Mouse (Mus musculus): Measurements from ENCODE around the gene Ampd3.
A peak's percentile ranks its signal among the peaks of the same experiment; 100 is the strongest.

Ampd3 gene

GRCm38 (mm10) chr7:110834522-110834921 lies 66.5 kb downstream of the Ampd3 start:
- DNase-seq (ENCODE audit: low spot score in 2 of 2), result no peak

DNA sequence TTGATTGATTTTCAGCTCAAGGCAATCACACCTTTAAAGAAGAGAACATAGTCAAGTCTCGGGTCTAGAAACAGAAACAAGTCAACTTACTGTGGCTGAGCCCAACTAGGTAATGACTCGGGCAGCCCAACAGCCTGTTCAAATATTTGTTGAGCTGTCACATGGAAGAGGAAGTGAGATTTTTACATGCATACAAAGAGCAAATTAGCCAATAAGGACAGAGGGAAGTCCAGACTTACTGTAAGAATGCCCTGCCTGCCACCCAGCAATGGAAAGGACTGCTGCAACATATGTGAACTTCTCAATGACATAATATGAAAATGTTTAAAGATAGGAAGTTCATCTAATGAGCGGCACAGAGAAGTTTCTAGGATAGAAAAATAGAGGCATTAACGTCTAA lies 72.3 kb downstream of the Ampd3 start:
- DNase-seq (ENCODE audit: low spot score in 2 of 2), result peak; percentile 66 to 73

DNA sequence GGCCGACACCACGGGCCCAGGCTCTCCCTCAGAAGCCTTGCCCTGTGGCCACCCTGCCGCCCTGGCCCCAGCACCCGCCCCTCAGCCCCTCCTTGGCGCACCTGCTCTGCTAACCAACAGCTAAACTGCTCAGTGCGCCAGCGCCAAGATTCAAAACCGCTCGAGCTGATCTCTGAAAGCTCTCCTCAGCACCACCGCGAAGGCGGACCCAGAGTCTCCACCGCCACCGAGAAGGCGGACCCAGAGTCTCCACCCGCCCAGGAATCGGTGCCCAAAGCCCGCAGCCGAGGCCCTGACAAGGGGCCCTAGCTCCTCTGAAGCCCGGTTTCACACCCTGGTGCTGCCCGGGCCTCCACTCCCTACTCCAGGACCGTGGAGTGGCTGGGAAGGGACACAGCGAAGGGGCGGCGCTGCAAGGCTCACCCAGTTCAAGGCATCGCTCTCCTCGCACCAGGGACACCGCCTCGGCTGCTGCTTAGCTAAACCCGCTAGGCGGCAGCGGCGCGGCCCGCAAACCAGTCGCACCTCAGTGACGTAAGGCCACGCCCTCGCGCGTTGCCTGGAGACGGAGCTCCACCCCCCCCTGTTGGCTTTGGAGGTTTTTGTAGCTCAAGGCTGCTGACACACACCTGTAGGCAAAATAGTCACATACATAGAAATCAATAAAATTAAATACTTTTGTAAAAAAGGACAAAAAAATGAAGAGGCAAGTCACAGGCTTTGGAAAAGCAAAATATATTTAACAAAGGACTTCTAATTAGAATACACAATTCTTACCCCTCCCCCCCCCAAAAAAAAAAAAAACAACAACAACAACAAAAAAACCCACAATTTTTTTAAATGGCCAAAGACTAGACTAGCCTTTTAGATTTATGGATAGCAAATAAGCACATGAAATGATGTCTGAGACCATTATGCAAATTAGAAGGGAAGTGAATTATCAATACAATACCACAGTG lies 76.2 kb downstream of the Ampd3 start, which contains the start of gene Rnf141:
Rnf141 (minus strand) TSS at position 542 of the 959 bp plus-strand sequence.
- DNase-seq (ENCODE audit: low spot score in 2 of 2), result peak; percentile 90 to 91

DNA sequence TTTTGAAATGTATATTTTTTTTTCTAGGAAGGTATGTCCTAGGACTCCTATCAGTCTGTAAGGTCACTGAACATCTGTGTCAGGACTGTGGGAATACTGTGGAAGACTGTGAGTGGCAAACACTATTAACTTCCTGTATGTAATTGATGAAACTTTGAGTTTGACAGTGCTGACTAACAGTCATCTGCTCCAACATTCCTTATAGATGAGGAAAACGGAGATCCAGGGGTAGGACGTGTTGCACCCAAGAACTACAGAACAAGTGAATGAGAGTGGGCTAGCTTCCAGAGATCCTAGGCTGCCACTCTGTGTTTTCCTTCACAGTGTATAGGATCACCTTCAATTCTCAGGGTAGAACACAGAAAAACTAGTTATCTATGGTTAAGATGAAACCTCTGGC lies 79.3 kb downstream of the Ampd3 start:
- DNase-seq (ENCODE audit: low spot score in 2 of 2), result no peak

DNA sequence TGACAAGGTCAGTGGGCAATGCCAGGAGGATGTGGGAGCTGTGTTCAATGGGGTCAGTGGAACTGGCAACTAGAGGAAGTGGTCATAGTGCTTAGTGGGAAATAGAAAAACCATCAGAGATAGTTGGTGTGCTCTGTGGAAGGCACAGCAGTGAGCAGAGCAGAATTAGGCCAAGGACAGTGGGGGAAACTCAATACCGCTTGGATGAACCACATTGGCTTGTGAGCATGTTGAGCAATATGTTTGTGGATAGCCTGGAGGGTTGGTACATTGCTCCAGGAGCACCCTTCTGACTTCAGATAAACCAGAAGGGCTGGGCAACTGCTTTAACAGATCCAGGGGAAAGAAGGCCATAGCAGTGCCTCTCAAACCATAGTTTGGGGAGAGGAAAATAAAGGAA lies 80.4 kb downstream of the Ampd3 start:
- DNase-seq (ENCODE audit: low spot score in 2 of 2), result no peak

GRCm38 (mm10) chr7:110851541-110852203 lies 83.7 kb downstream of the Ampd3 start:
- DNase-seq (ENCODE audit: low spot score in 2 of 2), result no peak

- no peak for DNase-seq (ENCODE audit: low spot score in 2 of 2)
Measured at GRCm38 (mm10) chr7:110853611-110854010, 85.6 kb downstream of the Ampd3 start.

DNA sequence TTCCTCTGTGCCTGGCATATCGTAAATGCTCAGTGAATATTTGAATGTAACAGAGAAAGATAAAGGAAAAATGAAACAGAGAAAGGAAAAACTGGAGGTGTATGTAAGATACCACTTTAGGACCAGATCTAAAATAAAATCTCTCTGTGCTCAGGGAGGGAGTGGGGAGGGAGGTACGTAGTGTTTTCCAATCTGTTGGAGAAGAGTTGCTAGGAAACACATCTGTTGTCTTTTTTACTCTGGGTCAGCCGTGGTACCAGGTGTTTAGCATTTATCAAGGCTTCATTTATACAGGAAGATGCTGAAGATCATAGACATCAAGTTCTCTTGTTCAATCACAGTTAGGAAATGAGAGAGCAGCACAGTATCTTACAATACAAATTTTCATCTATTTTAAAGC lies 86.5 kb downstream of the Ampd3 start:
- DNase-seq (ENCODE audit: low spot score in 2 of 2), result no peak

DNA sequence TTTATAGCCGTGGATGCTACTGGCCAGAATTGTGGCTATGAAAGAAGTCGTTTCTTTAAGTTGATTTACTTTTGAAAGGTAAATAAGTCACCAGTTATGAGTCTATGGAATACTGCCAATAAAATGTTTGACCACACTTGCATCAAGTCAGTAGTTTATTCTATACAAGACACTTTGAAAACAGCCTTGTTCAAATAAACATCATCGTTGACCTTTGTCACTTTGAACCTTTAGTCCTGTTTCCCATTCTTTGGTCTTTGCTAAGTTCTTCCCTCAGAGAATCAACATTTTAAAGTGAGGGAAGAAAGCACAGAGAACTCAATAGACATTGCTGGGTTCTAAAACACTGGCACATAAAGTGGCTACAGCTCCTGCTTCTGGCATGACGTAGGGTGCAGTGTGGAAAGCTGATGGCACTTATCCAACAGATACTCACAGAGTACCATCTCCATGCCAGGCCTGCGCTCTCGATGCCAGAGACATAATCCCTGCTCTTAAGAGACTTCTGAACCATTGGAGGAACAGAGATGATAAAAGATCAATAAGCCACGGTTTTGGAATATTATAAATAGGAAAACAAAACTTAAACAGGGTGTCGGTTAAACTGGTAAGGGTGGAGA lies 87.0 kb downstream of the Ampd3 start:
- no peak for DNase-seq (ENCODE audit: low spot score in 2 of 2)

DNA sequence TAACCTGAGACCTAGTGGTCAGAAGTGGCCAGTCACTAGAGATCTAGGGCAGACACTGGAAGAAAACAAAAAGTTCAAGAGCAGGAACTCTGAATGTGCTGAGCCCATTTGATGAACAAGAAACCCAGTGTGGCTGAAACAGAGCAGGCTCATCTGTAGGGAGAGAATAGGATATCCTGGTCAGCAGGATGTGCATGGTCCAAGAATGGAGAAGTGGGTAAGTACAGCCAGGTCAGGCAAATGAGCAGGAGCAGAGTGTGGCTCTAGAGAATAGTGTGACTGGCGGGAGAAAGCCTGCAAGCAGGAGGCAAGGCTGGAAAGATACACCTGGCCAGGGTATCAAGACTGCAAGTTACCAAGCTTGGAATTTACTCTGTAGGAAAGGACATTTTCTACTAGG lies 87.6 kb downstream of the Ampd3 start:
- no peak for DNase-seq (ENCODE audit: low spot score in 2 of 2)

GRCm38 (mm10) chr7:110860129-110860528 lies 92.1 kb downstream of the Ampd3 start:
- DNase-seq (ENCODE audit: low spot score in 2 of 2), result no peak
